Mouse (Mus musculus) liver, embryonic 14.5 days (tissue): ENCODE results near the gene 1700021F05Rik. TPM values are rescaled to one million over a fixed set of nuclear protein-coding genes. Genes with fewer than 3 reads are reported as not detected.

ENCODE experiments used
- ATAC-seq: fragments of 200-750 bp; cut with Nextera tagmentation; 2 replicates; pipeline ENCODE4 v1.8.0; 2017; ENCODE audit warnings: moderate number of reproducible peaks, mild to moderate bottlenecking, moderate library complexity; ENCODE audit not compliant: insufficient read depth
- DNase-seq, 3 experiments: peaks; one replicate each; pipeline ENCODE4 v3.0.0-alpha.2; 2012 to 2013; ENCODE audit warnings: low read depth in 3 of 3, low spot score in 3 of 3
- H3K27ac ChIP-seq: fragments of 300-500 bp; sonication (generic); 2 replicates; pipeline ENCODE4 v1.5.1; 2014; ENCODE audit warnings: moderate library complexity, mild to moderate bottlenecking, control low read depth, inconsistent platforms
- H3K27me3 ChIP-seq: fragments of 300-500 bp; sonication (generic); 2 replicates; pipeline ENCODE4 v1.6.1; 2014; ENCODE audit warnings: mild to moderate bottlenecking, low read length, moderate library complexity; ENCODE audit not compliant: control insufficient read depth, insufficient read depth
- H3K36me3 ChIP-seq: fragments of 300-500 bp; sonication (generic); replicated peaks from 2 replicates; pipeline ENCODE4 v1.6.1; 2014; ENCODE audit warnings: low read depth; ENCODE audit not compliant: control insufficient read depth, insufficient read depth
- H3K4me1 ChIP-seq, 2 experiments: fragments of 200-500 bp in 1 of 2; fragments of 300-500 bp in 1 of 2; sonication (generic) in 1 of 2; replicated peaks; 2 replicates each; pipeline ENCODE4 v1.6.1; 2012 to 2014; ENCODE audit warnings: antibody characterized with exemption in 1 of 2, inconsistent platforms in 1 of 2, low read length in 1 of 2; ENCODE audit not compliant: control insufficient read depth in 2 of 2, insufficient read depth in 2 of 2
- H3K4me2 ChIP-seq: fragments of 300-500 bp; sonication (generic); 2 replicates; pipeline ENCODE4 v1.6.1; 2014; ENCODE audit warnings: low read depth, mild to moderate bottlenecking, control low read depth, moderate library complexity
- H3K4me3 ChIP-seq, 2 experiments: fragments of 200-500 bp in 1 of 2; fragments of 300-500 bp in 1 of 2; sonication (generic) in 1 of 2; 2 replicates each; pipeline ENCODE4 v1.5.1; 2012 to 2014; ENCODE audit warnings: low read depth in 2 of 2, low read length in 2 of 2, mild to moderate bottlenecking in 2 of 2, control low read depth in 1 of 2, inconsistent platforms in 1 of 2, moderate library complexity in 1 of 2; ENCODE audit not compliant: insufficient read depth in 1 of 2
- H3K9ac ChIP-seq: fragments of 300-500 bp; sonication (generic); replicated peaks from 2 replicates; pipeline ENCODE4 v1.6.1; 2014; ENCODE audit warnings: mild to moderate bottlenecking, control low read depth, moderate library complexity
- H3K9me3 ChIP-seq: fragments of 300-500 bp; sonication (generic); 2 replicates; pipeline ENCODE4 v1.6.1; 2016; ENCODE audit warnings: low read length, mixed read lengths; ENCODE audit not compliant: control insufficient read depth
- CTCF ChIP-seq: IDR thresholded peaks from 2 replicates; pipeline ENCODE4 v1.5.1; 2016; ENCODE audit warnings: antibody characterized with exemption, low read depth, control low read depth
- EP300 ChIP-seq: IDR thresholded peaks from 2 replicates; pipeline ENCODE4 v1.6.1; 2016; ENCODE audit warnings: antibody characterized with exemption, low read depth
- WGBS: fragments of 180-500 bp; shearing (Covaris S2); extraction: QIAGEN DNeasy Blood & Tissue Kit; methylation state at CpG from one replicate; pipeline ENCODE4 v1.1.7; 2014; ENCODE audit not compliant: insufficient replicate concordance; 5-methylcytosine and 5-hydroxymethylcytosine counted together
- polyA plus RNA-seq, 2 experiments: library from polyadenylated mRNA; depleted of rRNA in 1 of 2; stranded (reverse) in 1 of 2; unstranded in 1 of 2; fragments of >200 nt; fragmentation: Nextera tagmentation in 1 of 2; extraction: Ambion mirVana in 1 of 2; gene quantifications; 2 replicates each; pipeline versions ENCODE4 v1.2.1 to v1.2.3; 2012 to 2014

Gene 1700021F05Rik
- polyA plus RNA-seq, 2 experiments = 11.6 to 30.7 TPM

DNA sequence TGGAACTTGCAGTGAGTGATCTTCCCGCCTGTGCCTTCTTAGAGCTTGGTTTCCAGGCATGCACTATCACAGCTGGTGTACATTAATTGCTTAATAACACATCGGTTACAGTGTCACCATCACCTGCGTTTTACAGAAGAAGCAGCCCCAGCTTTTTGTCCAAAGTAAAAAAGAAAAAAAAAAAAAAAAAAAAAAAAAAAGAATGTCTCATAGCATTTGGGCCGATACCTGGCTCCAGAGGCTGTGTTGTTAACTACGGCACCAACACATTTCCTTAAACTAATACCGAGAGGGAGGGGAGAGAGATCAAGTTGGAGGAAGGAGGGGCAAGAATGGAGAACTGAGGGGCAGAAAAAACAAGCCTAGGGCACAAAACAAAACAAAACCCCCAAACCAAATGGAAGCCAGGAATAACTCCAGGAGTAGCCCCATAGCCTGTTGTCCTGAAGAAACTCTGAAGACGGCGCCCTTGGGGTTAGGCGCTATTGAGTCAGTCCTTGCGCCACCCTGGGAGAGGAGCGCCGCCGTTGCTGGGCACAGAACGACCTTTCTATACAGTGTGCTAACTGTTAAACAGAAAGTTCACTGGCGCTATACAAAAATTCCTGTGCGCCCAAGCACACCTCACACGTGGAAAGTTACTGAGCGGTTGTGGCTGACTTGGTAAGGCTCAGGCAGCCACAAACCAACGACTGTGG lies 36.7 kb upstream of the 1700021F05Rik start:
- ATAC-seq (peak; percentile 7), DNase-seq (peak in 1 of 3 experiments; percentile 59)
- Histone ChIP-seq H3K27me3 (no peaks in the 10 kb centered on the region), H3K36me3 (peaks cover 26% of the 10 kb centered on the region), H3K4me3 (peak overlapping the region; percentile 62 to 71), H3K27ac (peak overlapping the region; percentile 84), H3K4me1 (peaks cover 17 to 20% of the 10 kb centered on the region in 2 experiments), H3K9me3 (no peaks in the 10 kb centered on the region), H3K9ac (peak overlapping the region; percentile 81), H3K4me2 (peak overlapping the region; percentile 92)
- WGBS = 22% methylated on average over 19 of the region's 19 CpGs
- TF ChIP-seq EP300 (peak; percentile 13; the same call in 1 of the 2 replicates), CTCF (peak; percentile 65)

DNA sequence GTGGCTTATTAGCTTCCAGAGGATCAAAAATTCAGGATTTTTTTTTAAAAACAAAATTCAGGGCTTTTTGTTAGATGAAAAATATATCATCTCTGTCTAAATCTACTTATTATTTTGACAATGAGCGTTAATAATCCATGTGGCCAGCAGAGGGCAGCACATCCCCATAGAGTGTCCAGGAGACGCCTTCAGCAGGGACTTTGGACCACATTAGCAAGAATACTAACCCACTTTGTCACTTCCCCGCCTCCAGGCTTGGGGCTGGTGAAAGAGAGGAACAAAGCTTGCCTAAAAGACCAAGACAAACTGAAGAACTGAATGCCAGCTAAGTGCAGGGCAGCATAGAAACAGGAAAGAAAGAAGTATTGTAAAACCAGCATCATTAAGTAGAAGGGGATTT lies 34.2 kb upstream of the 1700021F05Rik start:
- Histone ChIP-seq H3K4me1 (peaks cover 8 to 11% of the 10 kb centered on the region in 2 experiments), H3K4me2 (no peak overlapping the region), H3K9me3 (no peaks in the 10 kb centered on the region; the same call in 1 of the 2 replicates), H3K36me3 (peaks cover 1% of the 10 kb centered on the region), H3K27me3 (no peaks in the 10 kb centered on the region), H3K4me3 (no peak overlapping the region), H3K27ac (no peak overlapping the region), H3K9ac (no peak overlapping the region)
- 2% methylated on average over 3 of the region's 3 CpGs for WGBS
- ATAC-seq = no peak
- peak in 2 of 3 experiments; percentile 67 to 78 for DNase-seq
- TF ChIP-seq EP300 = 0 out of 2 replicates have a peak, but pooled peaks have one; percentile 8
- peak; percentile 93 for TF ChIP-seq CTCF

DNA sequence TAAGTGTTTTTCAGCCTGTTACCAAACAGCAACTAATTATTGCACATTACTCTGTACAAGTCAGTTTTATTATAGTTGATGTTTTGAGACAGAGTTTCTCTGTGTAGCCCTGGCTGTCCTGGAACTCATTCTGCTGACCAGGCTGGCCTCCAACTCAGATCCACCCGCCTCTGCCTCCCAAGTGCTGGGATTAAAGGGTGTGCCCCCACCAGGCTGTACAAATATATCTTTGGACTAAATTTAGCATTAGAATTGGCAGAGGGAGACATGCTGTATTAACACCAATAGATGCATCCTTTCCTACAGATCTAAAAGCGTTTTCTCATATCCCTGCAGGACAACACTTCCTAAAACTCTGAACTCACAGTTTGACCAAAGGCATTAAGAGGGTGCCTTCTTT lies 33.6 kb upstream of the 1700021F05Rik start:
- H3K27me3 ChIP-seq = no peaks in the 10 kb centered on the region
- no peak for ATAC-seq
- H3K4me1 ChIP-seq = peaks cover 8 to 11% of the 10 kb centered on the region in 2 experiments
- TF ChIP-seq EP300 (no peak), CTCF (no peak)
- no peak overlapping the region for H3K9ac ChIP-seq
- no peaks in the 10 kb centered on the region; the same call in 1 of the 2 replicates for H3K9me3 ChIP-seq
- 74% methylated on average over 2 of the region's 2 CpGs for WGBS
- no peaks in the 10 kb centered on the region for H3K36me3 ChIP-seq
- H3K27ac ChIP-seq = no peak overlapping the region
- no peak overlapping the region for H3K4me3 ChIP-seq
- H3K4me2 ChIP-seq = no peak overlapping the region
- DNase-seq = no peak

DNA sequence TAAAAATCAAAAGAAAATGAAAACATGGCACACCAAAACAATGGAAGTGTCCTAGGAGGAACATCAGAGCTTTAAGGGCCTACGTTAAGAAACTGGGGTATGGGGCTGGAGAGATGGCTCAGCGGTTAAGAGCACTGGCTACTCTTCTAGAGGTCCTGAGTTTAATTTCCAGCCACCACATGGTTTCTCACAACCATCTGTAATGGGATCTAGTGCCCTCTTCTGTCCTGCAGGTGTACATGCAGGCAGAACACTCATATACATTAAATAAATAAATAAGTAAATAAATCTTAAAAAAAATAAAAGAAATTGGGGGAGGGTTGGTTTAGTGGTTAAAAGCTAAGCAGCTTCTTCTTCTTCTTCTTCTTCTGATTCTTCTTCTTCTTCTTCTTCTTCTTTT lies 20.5 kb upstream of the 1700021F05Rik start:
- DNase-seq (no peak), ATAC-seq (no peak)
- 69% methylated on average over 2 of the region's 2 CpGs for WGBS
- H3K4me2 ChIP-seq = no peak overlapping the region
- TF ChIP-seq CTCF (peak; percentile 21; the same call in 1 of the 2 replicates), EP300 (no peak)
- H3K27ac ChIP-seq = no peak overlapping the region
- H3K4me1 ChIP-seq = no peaks in the 10 kb centered on the region
- H3K9ac ChIP-seq = no peak overlapping the region
- no peaks in the 10 kb centered on the region for H3K9me3 ChIP-seq
- no peak overlapping the region for H3K4me3 ChIP-seq
- no peaks in the 10 kb centered on the region; the same call in 1 of the 2 replicates for H3K27me3 ChIP-seq
- no peaks in the 10 kb centered on the region for H3K36me3 ChIP-seq

DNA sequence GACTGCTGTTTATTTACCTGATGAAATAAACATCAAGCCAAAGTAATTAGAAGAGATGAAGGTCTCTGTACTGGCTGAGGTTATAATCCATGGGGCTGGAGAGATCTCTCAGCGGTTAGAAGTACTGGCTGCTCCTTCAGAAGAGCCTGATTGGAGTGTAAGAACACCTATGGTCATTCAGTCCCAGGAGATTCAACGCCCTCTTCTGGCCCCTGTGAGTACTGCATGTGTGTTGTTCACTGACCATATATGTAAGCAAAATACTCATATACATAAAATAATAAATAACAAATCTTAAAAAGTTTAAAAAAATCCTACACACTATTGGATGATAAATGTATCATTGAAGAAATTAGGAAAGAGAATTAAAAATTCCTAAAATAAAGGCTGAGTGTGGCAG lies 20.0 kb upstream of the 1700021F05Rik start:
- DNase-seq (no peak), ATAC-seq (no peak)
- Histone ChIP-seq H3K9ac (no peak overlapping the region), H3K27me3 (no peaks in the 10 kb centered on the region; the same call in 1 of the 2 replicates), H3K4me1 (no peaks in the 10 kb centered on the region), H3K36me3 (no peaks in the 10 kb centered on the region), H3K27ac (no peak overlapping the region), H3K4me3 (no peak overlapping the region), H3K4me2 (no peak overlapping the region), H3K9me3 (no peaks in the 10 kb centered on the region)
- TF ChIP-seq EP300 = no peak
- TF ChIP-seq CTCF = peak; percentile 59
- WGBS = 31% methylated on average over 2 of the region's 2 CpGs
